Mouse (Mus musculus) CH12F3 (cell line): ENCODE data around the gene Pars2.

ENCODE experiments used
- in situ Hi-C: fragments of 300-500 bp; cut with MboI; formaldehyde crosslinking; loops from 2 replicates; pipeline ENCODE4 v1.14.3; 2020; ENCODE audit warnings: low sequenced_read_pairs

Gene Pars2

GRCm38 (mm10) chr4:106633281-106634085, 17.4 kb upstream of the Pars2 start:
- in situ Hi-C loops = no loop called here

DNA sequence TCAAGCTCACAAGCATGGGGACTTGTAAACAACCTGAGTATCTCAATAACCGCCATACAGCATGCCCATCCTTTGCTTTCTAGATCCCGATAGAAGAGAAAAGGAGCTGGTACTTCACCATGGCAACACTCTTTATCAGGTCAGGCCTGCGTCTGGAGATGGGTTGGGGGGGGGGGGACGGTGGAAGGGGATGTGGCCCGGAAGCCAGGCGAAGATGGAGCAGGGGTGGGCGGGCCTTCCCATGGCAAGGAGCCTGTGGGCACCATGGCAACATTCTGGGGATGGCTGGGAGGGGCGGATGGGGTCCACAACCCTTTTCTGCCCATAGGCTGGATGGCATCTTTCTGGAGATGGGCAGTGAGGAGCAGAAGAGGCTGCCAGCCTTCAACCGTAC, 16.8 kb upstream of the Pars2 start:
- in situ Hi-C loops = no loop called here

GRCm38 (mm10) chr4:106643483-106644217, 7.2 kb upstream of the Pars2 start:
- in situ Hi-C loops = no loop called here

GRCm38 (mm10) chr4:106644218-106644610, 6.7 kb upstream of the Pars2 start:
- in situ Hi-C loops = no loop called here

GRCm38 (mm10) chr4:106645797-106646196, 5.1 kb upstream of the Pars2 start:
- in situ Hi-C loops = no loop called here

DNA sequence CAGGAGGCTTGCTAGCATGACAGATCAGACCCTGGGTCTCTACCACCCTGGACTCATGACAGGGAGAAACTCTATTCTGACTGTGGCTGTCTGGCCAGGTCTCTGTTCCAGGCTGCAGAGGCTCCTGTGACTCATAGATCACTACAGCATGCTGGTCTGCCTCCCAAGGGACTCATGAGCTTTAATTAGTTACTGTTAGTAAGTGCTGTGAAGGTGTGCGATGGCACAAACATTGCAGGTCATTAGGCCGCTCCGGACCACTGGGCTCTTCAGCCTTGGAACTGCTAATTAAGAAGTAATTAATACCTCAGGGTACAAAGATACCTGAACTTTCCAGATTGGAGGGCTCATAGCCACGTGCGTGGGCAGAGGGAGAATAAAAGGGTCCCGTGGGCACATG, 3.7 kb upstream of the Pars2 start:
- in situ Hi-C loops = no loop called here

GRCm38 (mm10) chr4:106652546-106652945, 1.7 kb downstream of the Pars2 start:
- in situ Hi-C loops = no loop called here

DNA sequence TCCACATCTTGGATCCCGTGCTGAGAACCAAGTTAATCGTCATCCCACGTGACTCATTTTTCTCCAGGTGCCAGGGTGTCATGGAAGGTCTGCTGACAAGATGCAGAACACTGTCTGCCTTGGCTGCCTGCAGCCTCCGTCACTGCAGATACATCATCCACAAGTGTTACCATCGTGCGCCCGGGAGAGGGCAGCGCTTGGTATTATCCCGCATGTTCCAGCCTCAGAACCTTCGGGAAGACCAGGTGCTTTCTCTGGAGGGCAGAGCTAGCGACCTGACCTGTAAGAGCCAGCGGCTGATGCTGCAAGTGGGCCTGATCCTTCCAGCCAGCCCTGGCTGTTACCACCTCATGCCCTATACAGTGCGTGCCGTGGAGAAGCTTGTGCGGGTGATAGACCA, 2.2 kb downstream of the Pars2 start:
- in situ Hi-C loops = no loop called here

GRCm38 (mm10) chr4:106655681-106656080, 4.8 kb downstream of the Pars2 start:
- in situ Hi-C loops = no loop called here

DNA sequence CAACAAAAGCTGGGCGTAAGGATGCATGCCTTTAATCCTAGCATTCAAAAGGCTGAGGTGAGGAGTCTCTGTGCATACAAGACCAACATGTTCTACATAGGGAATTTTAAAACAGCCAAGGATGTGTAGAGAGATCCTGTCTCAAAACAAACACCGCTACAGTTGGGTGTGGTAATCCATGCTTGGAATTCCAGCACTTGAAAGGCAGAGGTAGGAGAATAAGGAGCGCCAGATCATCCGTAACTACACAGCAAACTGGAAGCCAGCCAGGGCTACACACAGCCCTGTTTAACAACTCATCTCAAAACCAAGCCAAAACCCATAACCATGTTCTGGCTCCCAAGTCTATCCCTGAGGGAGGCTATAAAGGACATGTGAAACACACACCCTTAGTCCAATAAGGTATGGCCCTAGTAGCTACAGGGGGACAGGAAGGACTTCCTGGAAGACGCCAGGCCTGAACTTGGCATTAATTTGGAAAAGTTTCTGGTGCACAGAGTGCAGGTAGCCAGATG, 13.1 kb downstream of the Pars2 start:
- in situ Hi-C loops = no loop called here

GRCm38 (mm10) chr4:106664697-106665096, 13.8 kb downstream of the Pars2 start:
- in situ Hi-C loops = no loop called here

GRCm38 (mm10) chr4:106665269-106665668, 14.4 kb downstream of the Pars2 start:
- in situ Hi-C loops = no loop called here

DNA sequence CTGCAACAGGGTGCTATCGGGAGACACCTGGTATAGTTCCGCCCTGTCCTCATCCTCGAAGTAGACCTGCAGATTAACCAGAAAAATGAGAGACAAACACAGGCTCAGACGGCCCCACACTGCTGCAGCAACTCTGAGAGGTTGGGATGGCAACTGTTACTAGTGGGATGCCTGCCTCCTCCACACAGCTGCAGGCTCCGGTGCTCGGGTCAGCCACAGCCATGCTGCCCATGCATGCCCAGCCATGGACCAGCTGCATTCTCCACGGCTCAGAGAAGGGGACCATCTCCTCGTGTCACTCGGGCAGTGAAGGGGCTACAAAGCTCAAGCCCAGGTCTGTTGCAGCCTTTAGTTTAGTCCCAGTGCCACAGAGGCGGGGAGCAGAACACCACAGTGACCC, 14.8 kb downstream of the Pars2 start:
- in situ Hi-C loops = no loop called here

GRCm38 (mm10) chr4:106666546-106666945, 15.7 kb downstream of the Pars2 start:
- in situ Hi-C loops = no loop called here

GRCm38 (mm10) chr4:106676749-106677148, 25.9 kb downstream of the Pars2 start:
- in situ Hi-C loops = no loop called here

DNA sequence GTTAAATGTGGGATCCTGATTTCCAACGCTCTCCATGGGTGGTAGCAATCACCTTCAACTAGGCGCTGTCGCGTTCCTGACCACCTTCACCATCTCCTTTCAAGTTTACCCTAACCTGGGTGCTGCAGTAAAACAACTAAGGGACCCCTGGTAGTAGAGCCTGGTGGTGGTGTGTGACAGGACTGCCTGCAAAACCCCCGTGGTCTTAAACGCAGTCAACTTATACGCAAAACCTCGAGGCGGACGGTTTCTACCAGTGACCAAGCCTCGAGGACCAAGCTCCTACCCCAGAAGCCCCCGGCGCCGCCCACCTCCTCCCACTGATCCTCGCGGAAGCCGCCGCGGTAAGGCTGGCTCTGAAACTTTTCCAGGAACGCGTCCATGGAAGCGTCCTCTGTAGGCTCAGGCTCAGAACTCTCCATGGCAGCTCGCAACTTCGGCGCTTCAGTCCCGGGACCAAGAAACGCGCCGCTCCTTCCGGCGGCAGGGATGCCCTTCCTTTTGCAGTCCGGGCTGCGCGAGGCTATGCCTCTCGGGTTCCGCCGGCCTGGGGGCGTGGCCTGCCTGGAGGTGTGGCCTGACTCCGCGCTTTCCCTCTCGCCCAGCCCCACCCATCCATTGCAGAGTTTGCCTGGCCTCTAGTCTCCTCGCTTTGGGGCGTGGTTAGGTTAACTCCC, 27.7 kb downstream of the Pars2 start, which contains the start of gene Ttc4:
TSS of gene Ttc4 (minus strand) at position 503 of the 677 bp plus-strand sequence.
- in situ Hi-C loops = no loop called here

GRCm38 (mm10) chr4:106679152-106679551, 28.3 kb downstream of the Pars2 start:
- in situ Hi-C loops = no loop called here

- in situ Hi-C loops = no loop called here
Observed at GRCm38 (mm10) chr4:106680955-106681354, 30.1 kb downstream of the Pars2 start.

DNA sequence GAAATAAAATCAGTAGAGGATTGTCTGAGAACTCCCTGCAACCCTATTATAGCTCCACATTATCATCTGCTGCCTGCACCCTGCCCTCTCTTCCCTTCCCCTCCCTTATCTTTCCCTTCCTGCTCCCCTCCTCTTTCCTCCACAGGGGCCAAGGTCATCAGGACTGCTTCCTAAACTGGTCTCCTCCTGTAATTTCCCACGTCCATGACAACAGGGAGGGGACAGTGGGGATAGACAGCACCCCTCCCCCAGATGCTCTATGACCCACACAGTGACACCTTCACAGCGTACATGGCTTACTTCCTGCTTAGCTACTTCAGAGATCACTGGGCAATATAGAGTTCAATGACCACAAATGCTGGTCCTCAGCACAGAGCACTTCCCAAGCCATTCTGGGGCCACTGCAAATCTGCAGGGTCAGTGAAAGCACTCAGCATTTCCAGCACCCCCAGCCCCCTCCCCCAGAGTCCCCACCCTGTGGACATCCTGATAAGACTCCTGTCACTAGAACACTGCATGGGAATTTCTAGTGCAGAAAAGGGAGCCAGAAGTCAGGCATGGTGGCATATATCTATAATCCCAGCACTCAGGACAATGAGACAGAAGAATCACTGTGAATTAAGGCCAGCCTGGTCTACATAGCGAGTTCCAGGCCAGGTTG, 37.9 kb downstream of the Pars2 start:
- in situ Hi-C loops = no loop called here

GRCm38 (mm10) chr4:106693841-106694430, 43.1 kb downstream of the Pars2 start:
- in situ Hi-C loops = no loop called here
